Mouse (Mus musculus) kidney, embryonic 16.5 days (tissue): ENCODE measurements around the gene Zc3h7b. TPM values are rescaled to one million over a fixed set of nuclear protein-coding genes. Genes with fewer than 3 reads are reported as not detected.
"Not testable (repeated sequence)": the region's sequence is repeated elsewhere in the genome, so short reads cannot be mapped to it uniquely, and the experiment has no call there.

Source experiments
- ATAC-seq: fragments of 200-750 bp; cut with Nextera tagmentation; 2 replicates; pipeline ENCODE4 v1.8.0; 2017; ENCODE audit warnings: moderate TSS enrichment; ENCODE audit not compliant: low FRiP score, low TSS enrichment
- H3K27ac ChIP-seq: fragments of 300-500 bp; sonication (generic); 2 replicates; pipeline ENCODE4 v1.5.1; 2014; ENCODE audit warnings: low read length
- H3K27me3 ChIP-seq: fragments of 300-500 bp; sonication (generic); 2 replicates; pipeline ENCODE4 v1.6.1; 2014; ENCODE audit warnings: low read length, control low read depth, mixed read lengths; ENCODE audit not compliant: insufficient read depth
- H3K36me3 ChIP-seq: fragments of 300-500 bp; sonication (generic); 2 replicates; pipeline ENCODE4 v1.6.1; 2014; ENCODE audit warnings: low read length, control low read depth, mixed read lengths; ENCODE audit not compliant: insufficient read depth
- H3K4me1 ChIP-seq: fragments of 300-500 bp; sonication (generic); 2 replicates; pipeline ENCODE4 v1.6.1; 2014; ENCODE audit warnings: low read length, control low read depth, mixed read lengths; ENCODE audit not compliant: insufficient read depth
- H3K4me2 ChIP-seq: fragments of 300-500 bp; sonication (generic); replicated peaks from 2 replicates; pipeline ENCODE4 v1.6.1; 2014; ENCODE audit warnings: low read depth, low read length
- H3K4me3 ChIP-seq: fragments of 300-500 bp; sonication (generic); 2 replicates; pipeline ENCODE4 v1.5.1; 2014; ENCODE audit warnings: mild to moderate bottlenecking, low read length
- H3K9ac ChIP-seq: fragments of 300-500 bp; sonication (generic); replicated peaks from 2 replicates; pipeline ENCODE4 v1.6.1; 2014; ENCODE audit warnings: low read length
- H3K9me3 ChIP-seq: fragments of 300-500 bp; sonication (generic); 2 replicates; pipeline ENCODE4 v1.6.1; 2016; ENCODE audit warnings: low read length, control low read depth
- WGBS: fragments of 180-500 bp; shearing (Covaris S2); extraction: QIAGEN DNeasy Blood & Tissue Kit; methylation state at CpG from one replicate; pipeline ENCODE4 v1.1.7; 2014; 5-methylcytosine and 5-hydroxymethylcytosine counted together
- polyA plus RNA-seq: library from polyadenylated mRNA; unstranded; fragments of >200 nt; fragmentation: Nextera tagmentation; extraction: Ambion mirVana; gene quantifications from 2 replicates; pipeline ENCODE4 v1.2.1, GENCODE M21; 2015

Zc3h7b gene
- polyA plus RNA-seq, 1 experiment from 2014 or later, result 35.1 TPM

DNA sequence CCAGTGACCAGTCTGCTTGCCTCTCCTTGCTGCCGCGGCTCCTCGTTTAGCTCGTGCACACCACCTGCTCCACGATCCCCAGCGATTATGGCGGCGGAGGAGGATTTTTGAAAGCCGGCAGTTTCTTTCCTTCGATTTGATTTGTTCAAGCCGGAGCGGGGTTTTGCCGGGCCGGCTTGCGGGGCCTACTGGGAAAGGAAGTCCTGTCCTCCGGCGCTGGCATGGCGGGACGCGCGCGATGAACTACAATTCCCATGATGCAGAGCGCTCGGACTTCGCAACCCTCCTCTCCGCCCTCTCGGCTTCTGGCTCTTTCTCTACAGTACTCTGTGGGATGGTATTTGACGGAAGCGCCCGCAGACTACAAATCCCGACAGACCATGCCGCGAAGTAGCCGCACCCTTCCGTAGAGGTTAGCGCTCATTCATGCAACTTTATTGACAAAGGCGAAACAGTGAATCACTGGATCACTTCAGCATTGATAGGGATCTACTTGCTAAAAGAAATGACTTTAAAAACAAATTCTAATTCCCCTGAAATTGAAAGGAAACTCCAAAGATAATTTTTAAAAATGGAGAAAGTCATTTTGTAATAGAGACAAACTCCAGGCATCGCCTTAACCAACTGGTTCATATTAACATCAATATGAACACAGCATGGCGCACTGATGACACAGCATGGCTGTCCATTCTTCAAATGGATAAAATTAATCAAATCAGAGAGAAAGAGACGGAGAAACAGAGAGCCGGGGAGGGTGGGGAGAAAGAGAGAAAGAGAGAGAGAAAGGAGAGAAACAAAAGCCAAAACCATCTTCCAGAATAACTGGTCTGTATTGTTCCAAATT, 14.8 kb upstream of the Zc3h7b start:
- Histone ChIP-seq H3K4me1 (peaks cover 15% of the 10 kb centered on the region), H3K4me3 (peak overlapping the region; percentile 97), H3K9me3 (no peaks in the 10 kb centered on the region), H3K27ac (peak overlapping the region; percentile 60), H3K27me3 (no peaks in the 10 kb centered on the region), H3K4me2 (peak overlapping the region; percentile 78), H3K9ac (peak overlapping the region; percentile 89), H3K36me3 (no peaks in the 10 kb centered on the region)
- 5% methylated on average over 41 of the region's 41 CpGs for WGBS
- peak; percentile 99 for ATAC-seq

DNA sequence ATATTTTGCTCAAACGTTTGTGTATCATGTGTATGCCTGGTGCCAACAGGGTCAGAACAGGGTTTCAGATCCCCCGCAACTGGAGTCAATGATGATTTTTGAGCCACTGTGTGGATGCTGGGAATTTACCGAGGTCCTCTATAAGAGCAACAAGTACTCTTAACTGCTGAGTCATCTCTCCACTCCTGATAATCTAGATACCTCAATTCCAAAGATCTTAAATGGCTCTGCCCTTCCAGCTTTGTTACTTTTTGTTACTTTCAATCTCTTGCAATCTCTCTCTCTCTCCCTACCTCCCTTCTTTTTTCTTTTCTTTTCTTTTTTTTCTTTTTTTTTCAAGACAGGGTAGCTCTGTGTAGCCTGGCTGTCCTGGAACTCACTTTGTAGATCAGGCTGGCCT, 9.8 kb upstream of the Zc3h7b start:
- no peaks in the 10 kb centered on the region for H3K36me3 ChIP-seq
- H3K4me3 ChIP-seq, result no peak overlapping the region
- H3K9ac ChIP-seq, result no peak overlapping the region
- 56% methylated on average over 3 of the region's 3 CpGs for WGBS
- no peaks in the 10 kb centered on the region for H3K4me1 ChIP-seq
- H3K27ac ChIP-seq, result no peak overlapping the region
- H3K4me2 ChIP-seq, result no peak overlapping the region
- no peak for ATAC-seq
- H3K27me3 ChIP-seq, result no peaks in the 10 kb centered on the region
- no peaks in the 10 kb centered on the region for H3K9me3 ChIP-seq

DNA sequence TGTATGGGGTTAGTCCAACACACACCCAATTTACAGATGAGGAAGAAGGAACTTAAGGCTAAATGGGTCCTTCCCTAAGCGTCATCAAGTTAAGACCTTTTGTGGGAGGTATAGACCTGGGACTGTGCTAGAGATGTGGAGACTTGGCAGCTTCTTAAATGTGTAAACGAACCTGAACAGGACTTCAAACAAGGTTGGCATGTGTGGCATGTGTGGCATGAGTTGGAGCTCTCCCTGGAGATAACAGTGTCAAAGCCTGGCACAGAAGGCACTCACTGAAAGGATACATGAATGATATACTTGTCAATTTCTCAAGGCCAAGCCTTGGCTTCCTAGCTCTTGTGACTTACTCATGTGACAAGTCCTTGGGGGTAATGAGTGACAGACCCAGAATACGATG, 5.6 kb upstream of the Zc3h7b start:
- no peaks in the 10 kb centered on the region for H3K36me3 ChIP-seq
- H3K4me3 ChIP-seq, result no peak overlapping the region
- 0 out of 2 replicates have a peak, but pooled peaks cover under 1% of the 10 kb centered on the region for H3K4me1 ChIP-seq
- no peak overlapping the region for H3K27ac ChIP-seq
- H3K9me3 ChIP-seq, result no peaks in the 10 kb centered on the region
- no peak for ATAC-seq
- no peaks in the 10 kb centered on the region for H3K27me3 ChIP-seq
- 72% methylated on average over 3 of the region's 3 CpGs for WGBS
- H3K4me2 ChIP-seq, result no peak overlapping the region
- no peak overlapping the region for H3K9ac ChIP-seq

DNA sequence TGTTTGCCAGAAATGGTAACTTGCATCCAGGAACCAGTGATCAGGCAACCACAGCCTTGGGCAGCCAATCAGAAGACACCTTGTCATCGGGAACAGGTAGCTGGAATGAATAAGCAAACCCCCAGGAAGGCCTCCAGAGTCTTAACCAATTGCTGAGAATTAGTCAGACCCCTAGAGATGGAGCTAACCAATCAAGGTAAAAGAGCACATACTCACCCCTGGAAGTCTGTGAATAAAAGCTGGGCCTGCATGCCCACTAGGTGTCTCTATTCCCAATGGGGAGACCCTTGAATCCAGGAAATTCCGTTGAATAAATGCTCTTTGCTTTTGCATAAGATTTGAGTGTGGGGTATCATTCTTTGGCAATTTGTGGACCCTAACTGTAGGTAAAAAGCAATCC, 4.9 kb upstream of the Zc3h7b start:
- WGBS, result 3% methylated on average over 2 of the region's 2 CpGs
- no peak overlapping the region for H3K4me3 ChIP-seq
- 0 out of 2 replicates have a peak, but pooled peaks cover 4% of the 10 kb centered on the region for H3K4me1 ChIP-seq
- H3K27me3 ChIP-seq, result no peaks in the 10 kb centered on the region
- no peak overlapping the region for H3K9ac ChIP-seq
- no peaks in the 10 kb centered on the region for H3K9me3 ChIP-seq
- no peak overlapping the region for H3K4me2 ChIP-seq
- H3K27ac ChIP-seq, result no peak overlapping the region
- H3K36me3 ChIP-seq, result no peaks in the 10 kb centered on the region
- ATAC-seq, result peak; percentile 49; the same call in 1 of the 2 replicates

DNA sequence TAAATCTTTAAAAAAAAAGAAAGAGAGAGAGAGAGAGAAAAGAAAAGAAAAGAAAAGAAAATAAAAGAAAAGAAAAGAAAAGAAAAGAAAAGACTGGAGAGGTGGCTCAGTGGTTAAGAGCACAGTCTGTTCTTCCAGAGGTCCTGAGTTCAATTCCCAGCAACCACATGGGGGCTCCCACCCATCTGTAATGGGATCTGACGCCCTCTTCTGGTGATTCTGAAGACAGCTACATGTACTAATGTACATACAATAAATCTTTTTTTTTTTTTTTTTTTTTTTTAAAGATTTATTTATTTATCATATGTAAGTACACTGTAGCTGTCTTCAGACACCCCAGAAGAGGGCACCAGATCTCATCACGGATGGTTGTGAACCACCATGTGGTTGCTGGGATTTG, 2.5 kb upstream of the Zc3h7b start:
- not testable (repeated sequence) for ATAC-seq, H3K9me3 ChIP-seq
- WGBS, result 13% methylated on average over 1 of the region's 2 CpGs

DNA sequence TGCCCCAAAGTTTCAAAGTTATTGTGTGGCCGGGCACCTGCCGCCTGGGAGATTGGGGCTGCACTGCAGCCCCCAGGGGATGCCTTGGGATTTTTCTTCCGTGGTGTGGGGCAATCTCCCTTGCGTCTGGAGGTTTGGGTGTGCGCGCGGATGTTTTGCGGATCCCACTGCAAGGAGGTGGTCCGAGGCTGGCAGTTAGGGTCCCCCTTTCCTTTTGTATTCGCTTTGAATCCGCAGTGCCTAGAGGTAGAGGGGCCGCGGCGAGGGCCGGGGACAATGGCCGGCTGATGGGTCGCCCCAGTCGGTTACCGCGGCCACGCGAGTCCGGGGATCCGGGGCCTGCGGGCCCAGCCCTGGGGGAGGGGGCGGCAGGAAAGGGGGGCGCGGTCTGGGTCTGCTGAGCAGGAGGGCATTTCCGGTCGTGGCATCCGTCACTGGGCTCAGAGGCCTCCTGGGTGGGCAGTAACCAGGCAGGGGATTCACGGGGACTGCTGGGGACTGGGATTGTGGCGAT, 801 bp downstream of the Zc3h7b start:
- Histone ChIP-seq H3K4me3 (peak overlapping the region; percentile 96), H3K4me1 (peaks cover 29% of the 10 kb centered on the region), H3K36me3 (no peaks in the 10 kb centered on the region), H3K9ac (peak overlapping the region; percentile 96), H3K9me3 (no peaks in the 10 kb centered on the region), H3K27ac (peak overlapping the region; percentile 94), H3K27me3 (no peaks in the 10 kb centered on the region), H3K4me2 (peak overlapping the region; percentile 82)
- peak; percentile 81 for ATAC-seq
- WGBS, result 1% methylated on average over 33 of the region's 33 CpGs

More for the DNA sequence above, 2.5 kb upstream of the Zc3h7b start:
- H3K36me3 ChIP-seq, H3K4me2 ChIP-seq, H3K4me3 ChIP-seq, H3K9ac ChIP-seq, H3K27ac ChIP-seq, H3K27me3 ChIP-seq: not testable (repeated sequence)
- H3K4me1 ChIP-seq, result peaks cover 15% of the 10 kb centered on the region

DNA sequence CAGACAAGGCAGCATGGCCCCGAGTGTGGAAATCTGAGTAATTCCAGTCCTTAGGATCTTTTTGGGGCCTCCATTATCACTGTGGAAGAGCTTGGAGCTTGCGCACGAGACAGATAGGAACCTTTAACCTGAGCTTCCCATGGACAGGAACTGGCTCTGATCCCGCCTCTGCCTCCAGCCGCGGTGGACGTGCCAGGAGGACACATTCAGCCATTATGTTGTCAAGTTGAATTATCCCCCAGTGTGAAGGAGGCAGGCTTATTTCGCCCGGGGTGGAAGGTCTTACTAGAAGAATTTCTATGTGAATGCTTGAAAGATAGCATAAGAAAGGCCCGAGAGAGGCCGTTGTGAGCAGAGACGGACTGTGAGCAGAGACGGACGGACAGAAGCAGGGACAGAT, 4.9 kb downstream of the Zc3h7b start:
- Histone ChIP-seq H3K27me3 (no peaks in the 10 kb centered on the region), H3K4me1 (peaks cover 30% of the 10 kb centered on the region), H3K36me3 (no peaks in the 10 kb centered on the region), H3K4me3 (peak overlapping the region; percentile 11; the same call in 1 of the 2 replicates), H3K9ac (no peak overlapping the region), H3K9me3 (no peaks in the 10 kb centered on the region), H3K27ac (peak overlapping the region; percentile 80), H3K4me2 (peak overlapping the region; percentile 35)
- 19% methylated on average over 14 of the region's 14 CpGs for WGBS
- peak; percentile 47; the same call in 1 of the 2 replicates for ATAC-seq

DNA sequence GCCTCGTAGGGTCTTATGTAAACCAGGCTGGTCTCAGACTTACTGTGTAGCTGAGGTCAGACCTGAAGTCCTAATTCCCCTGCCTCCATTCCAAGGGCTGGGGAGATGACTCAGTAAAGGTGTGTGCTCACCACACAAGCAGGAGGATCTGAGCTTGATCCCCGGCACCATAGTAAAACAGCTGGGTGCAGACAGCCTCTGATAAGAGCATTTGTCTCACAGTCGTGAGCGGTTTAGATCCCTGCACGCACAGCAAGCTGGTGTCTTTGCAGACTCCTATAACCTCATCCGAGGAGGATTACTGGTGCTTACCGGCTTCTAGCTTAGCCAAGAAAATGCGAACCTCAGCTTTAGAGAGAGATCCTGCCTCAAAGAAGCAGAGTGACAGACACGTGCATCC, 8.8 kb downstream of the Zc3h7b start:
- no peak for ATAC-seq
- no peak overlapping the region for H3K27ac ChIP-seq
- H3K9ac ChIP-seq, result no peak overlapping the region
- H3K4me1 ChIP-seq, result peaks cover 22% of the 10 kb centered on the region
- WGBS, result 93% methylated on average over 9 of the region's 9 CpGs
- H3K36me3 ChIP-seq, result no peaks in the 10 kb centered on the region; the same call in 1 of the 2 replicates
- H3K9me3 ChIP-seq, result no peaks in the 10 kb centered on the region
- no peak overlapping the region for H3K4me2 ChIP-seq
- no peak overlapping the region for H3K4me3 ChIP-seq
- H3K27me3 ChIP-seq, result no peaks in the 10 kb centered on the region

DNA sequence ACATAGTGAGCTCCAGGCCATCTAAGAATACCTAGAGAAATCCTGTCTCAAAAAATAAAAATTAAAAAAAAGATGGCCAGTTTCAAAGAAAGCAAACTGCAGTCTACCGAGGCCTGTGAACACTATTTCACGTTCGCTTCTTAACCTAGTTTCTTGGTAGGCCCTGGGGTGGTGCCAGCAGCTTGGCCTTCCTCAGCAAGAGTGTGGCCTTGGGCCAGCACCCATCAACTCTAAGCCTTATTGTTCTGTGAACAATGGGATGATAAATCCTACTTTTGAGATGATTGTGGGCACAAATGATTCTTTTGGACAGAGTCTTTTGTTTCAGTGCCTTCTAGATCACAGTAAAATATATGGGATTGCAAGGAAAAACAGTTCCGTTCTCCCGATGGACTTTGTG, 13.8 kb downstream of the Zc3h7b start:
- 78% methylated on average over 5 of the region's 5 CpGs for WGBS
- H3K4me3 ChIP-seq, result no peak overlapping the region

DNA sequence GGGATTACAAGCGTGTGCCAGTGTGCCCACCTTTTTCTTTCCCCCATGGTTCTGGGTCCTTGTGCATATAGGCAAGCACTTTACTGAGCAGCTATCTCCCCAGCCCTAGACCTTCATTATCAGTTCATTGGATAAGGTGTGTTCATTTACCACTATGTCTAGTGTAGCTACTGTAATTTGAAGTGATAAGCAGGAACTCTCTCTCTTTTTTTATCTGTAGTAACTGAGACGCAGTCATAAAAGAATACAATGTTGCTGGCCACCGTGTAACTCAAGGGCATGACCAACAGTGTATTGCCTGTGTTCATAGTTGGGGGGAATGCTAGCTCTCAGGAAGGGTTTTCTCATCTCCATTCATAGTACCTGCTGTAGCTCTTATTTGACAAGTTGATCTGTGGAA, 14.7 kb downstream of the Zc3h7b start:
- Histone ChIP-seq H3K9me3 (no peaks in the 10 kb centered on the region), H3K4me1 (peaks cover 3% of the 10 kb centered on the region; the same call in 1 of the 2 replicates), H3K27me3 (no peaks in the 10 kb centered on the region), H3K36me3 (peaks cover 8% of the 10 kb centered on the region; the same call in 1 of the 2 replicates), H3K4me2 (no peak overlapping the region), H3K27ac (no peak overlapping the region), H3K9ac (no peak overlapping the region), H3K4me3 (no peak overlapping the region)
- WGBS, result 93% methylated on average over 3 of the region's 3 CpGs
- ATAC-seq, result no peak

More for the DNA sequence above, 13.8 kb downstream of the Zc3h7b start:
- no peaks in the 10 kb centered on the region for H3K27me3 ChIP-seq
- no peak overlapping the region for H3K9ac ChIP-seq
- ATAC-seq, result no peak
- H3K36me3 ChIP-seq, result peaks cover 8% of the 10 kb centered on the region; the same call in 1 of the 2 replicates
- no peak overlapping the region for H3K27ac ChIP-seq
- H3K4me2 ChIP-seq, result no peak overlapping the region
- H3K4me1 ChIP-seq, result peaks cover 3% of the 10 kb centered on the region; the same call in 1 of the 2 replicates
- no peaks in the 10 kb centered on the region for H3K9me3 ChIP-seq
